Mouse (Mus musculus) neural tube, embryonic 13.5 days (tissue): ENCODE results near the gene C1qa. TPM values are rescaled to one million over a fixed set of nuclear protein-coding genes. Genes with fewer than 3 reads are reported as not detected.

Experiments
- ATAC-seq: fragments of 200-750 bp; cut with Nextera tagmentation; 2 replicates; pipeline ENCODE4 v1.8.0; 2017; ENCODE audit warnings: low read depth, mild to moderate bottlenecking, moderate TSS enrichment, moderate library complexity
- H3K27ac ChIP-seq: fragments of 300-500 bp; sonication (generic); replicated peaks from 2 replicates; pipeline ENCODE4 v1.5.1; 2015; ENCODE audit warnings: moderate library complexity, mild to moderate bottlenecking, inconsistent platforms
- H3K27me3 ChIP-seq: fragments of 300-500 bp; sonication (generic); 2 replicates; pipeline ENCODE4 v1.6.1; 2015; ENCODE audit warnings: mild to moderate bottlenecking, inconsistent platforms
- H3K36me3 ChIP-seq: fragments of 300-500 bp; sonication (generic); 2 replicates; pipeline ENCODE4 v1.6.1; 2015; ENCODE audit warnings: mild to moderate bottlenecking, inconsistent platforms
- H3K4me1 ChIP-seq: fragments of 300-500 bp; sonication (generic); replicated peaks from 2 replicates; pipeline ENCODE4 v1.6.1; 2015; ENCODE audit warnings: inconsistent platforms
- H3K4me2 ChIP-seq: fragments of 300-500 bp; sonication (generic); 2 replicates; pipeline ENCODE4 v1.6.1; 2015; ENCODE audit warnings: inconsistent platforms, mild to moderate bottlenecking, moderate library complexity
- H3K4me3 ChIP-seq: fragments of 300-500 bp; sonication (generic); 2 replicates; pipeline ENCODE4 v1.5.1; 2015; ENCODE audit warnings: mild to moderate bottlenecking, inconsistent platforms
- H3K9ac ChIP-seq: fragments of 300-500 bp; sonication (generic); 2 replicates; pipeline ENCODE4 v1.6.1; 2015; ENCODE audit warnings: moderate library complexity, mild to moderate bottlenecking, inconsistent platforms
- H3K9me3 ChIP-seq: fragments of 300-500 bp; sonication (generic); 2 replicates; pipeline ENCODE4 v1.6.1; 2016; ENCODE audit warnings: inconsistent platforms
- WGBS: fragments of 180-500 bp; shearing (Covaris S2); methylation state at CpG from one replicate; pipeline ENCODE4 v1.1.7; 2015; 5-methylcytosine and 5-hydroxymethylcytosine counted together
- polyA plus RNA-seq: library from polyadenylated mRNA; unstranded; fragments of >200 nt; fragmentation: Nextera tagmentation; extraction: Ambion mirVana; gene quantifications from 2 replicates; pipeline ENCODE4 v1.2.1, GENCODE M21; 2015

Gene C1qa
- polyA plus RNA-seq, 1 experiment from 2014 or later = 28.5 TPM

GRCm38 (mm10) chr4:136852119-136852518 is 46.5 kb downstream of the C1qa start:
- ATAC-seq = no peak
- no peaks in the 10 kb centered on the region for H3K36me3 ChIP-seq
- no peak overlapping the region for H3K9ac ChIP-seq
- no peak overlapping the region for H3K4me3 ChIP-seq
- no peaks in the 10 kb centered on the region; the same call in none of the 2 replicates for H3K4me1 ChIP-seq
- WGBS = 58% methylated on average over 5 of the region's 5 CpGs
- no peak overlapping the region for H3K4me2 ChIP-seq
- no peak overlapping the region for H3K27ac ChIP-seq
- H3K27me3 ChIP-seq = 0 out of 2 replicates have a peak, but pooled peaks cover 3% of the 10 kb centered on the region
- H3K9me3 ChIP-seq = no peaks in the 10 kb centered on the region

DNA sequence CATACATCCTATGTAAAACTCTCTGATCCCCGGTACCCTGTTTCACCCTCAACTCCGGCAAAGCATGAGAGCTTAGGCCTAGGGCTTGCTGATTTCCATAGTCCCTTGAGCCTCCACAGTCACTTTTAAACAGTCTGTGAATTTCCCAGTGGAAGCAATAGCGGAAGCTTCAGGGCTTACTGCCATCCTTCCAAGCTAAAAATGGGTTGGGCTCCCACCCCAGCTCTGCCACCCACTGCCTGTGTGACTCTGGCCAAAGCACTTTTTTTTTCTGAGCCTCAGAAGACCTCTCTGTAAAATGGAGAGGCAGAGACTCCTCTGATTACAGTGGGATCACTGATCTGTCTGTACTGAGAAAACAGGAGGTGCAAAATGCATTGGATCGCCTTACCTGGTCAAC is 50.0 kb downstream of the C1qa start:
- 73% methylated on average over 4 of the region's 4 CpGs for WGBS
- H3K27ac ChIP-seq = no peak overlapping the region
- no peaks in the 10 kb centered on the region for H3K36me3 ChIP-seq
- no peak overlapping the region for H3K4me3 ChIP-seq
- H3K27me3 ChIP-seq = 0 out of 2 replicates have a peak, but pooled peaks cover 3% of the 10 kb centered on the region
- no peak overlapping the region for H3K9ac ChIP-seq
- H3K4me1 ChIP-seq = peaks cover 4% of the 10 kb centered on the region
- H3K9me3 ChIP-seq = no peaks in the 10 kb centered on the region
- no peak overlapping the region for H3K4me2 ChIP-seq
- ATAC-seq = no peak

DNA sequence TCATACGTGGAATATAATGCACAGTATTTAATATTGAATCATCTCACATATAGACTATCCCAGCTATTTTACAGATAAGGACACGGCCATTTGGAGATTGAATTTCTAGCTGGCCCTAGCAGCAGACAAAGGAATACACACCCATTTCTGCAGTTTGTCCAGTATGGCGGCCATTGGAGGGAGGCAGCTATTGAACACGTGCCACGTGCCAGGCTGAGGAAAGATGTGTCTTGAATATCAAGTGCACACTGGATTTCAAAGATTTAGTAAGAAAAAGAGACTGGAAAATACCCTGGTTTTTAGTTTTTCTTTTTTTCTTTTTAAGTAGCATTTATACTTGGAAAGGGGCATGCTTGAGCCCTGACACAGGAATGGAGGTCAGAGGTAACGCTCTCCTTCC is 51.4 kb downstream of the C1qa start:
- Histone ChIP-seq H3K4me1 (peaks cover 4% of the 10 kb centered on the region), H3K9me3 (no peaks in the 10 kb centered on the region), H3K27me3 (0 out of 2 replicates have a peak, but pooled peaks cover 3% of the 10 kb centered on the region), H3K4me3 (no peak overlapping the region), H3K4me2 (no peak overlapping the region), H3K27ac (no peak overlapping the region), H3K36me3 (no peaks in the 10 kb centered on the region), H3K9ac (no peak overlapping the region)
- 64% methylated on average over 6 of the region's 6 CpGs for WGBS
- ATAC-seq = no peak

Other genes with a start within 250 kb of the C1qa start
- gene Ephb2, start 62.8 kb downstream of the C1qa start, polyA plus RNA-seq = 16.8 and 18.6 TPM in 2 replicates
- gene C1qb, start 12.6 kb downstream of the C1qa start, polyA plus RNA-seq = 47.3 and 50.5 TPM in 2 replicates
- gene C1qc, start 5.7 kb downstream of the C1qa start, polyA plus RNA-seq = 24.7 and 25.5 TPM in 2 replicates
- gene Epha8, start 58.0 kb upstream of the C1qa start, polyA plus RNA-seq = 8.0 and 9.1 TPM in 2 replicates
- 3.6 and 4.5 TPM in 2 replicates for gene Zbtb40, start 150.0 kb upstream of the C1qa start, polyA plus RNA-seq